Mouse (Mus musculus): ENCODE measurements around the gene Cd53.

Gene Cd53

DNA sequence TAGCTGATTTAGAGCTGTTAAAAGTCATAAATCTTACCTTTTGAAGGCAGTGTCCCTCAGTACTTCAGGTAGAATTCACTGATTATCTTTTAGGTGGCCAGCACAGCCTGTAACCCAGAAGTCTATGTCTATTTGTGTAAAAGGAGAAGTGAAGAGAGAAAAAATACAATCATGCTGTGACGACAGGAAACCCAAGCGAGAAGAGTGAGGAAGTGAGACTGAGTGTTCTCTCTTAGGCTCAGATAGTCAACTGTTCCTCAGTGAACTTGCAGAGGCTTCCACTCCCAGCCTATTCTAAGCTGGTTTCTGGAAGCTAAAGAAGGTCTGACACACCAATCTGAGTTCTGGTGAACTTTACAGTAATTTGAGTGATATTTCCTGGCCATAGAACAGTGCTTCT, at the start of gene Cd53:
Gene Cd53 (minus strand): TSS at position 220 of the 400 bp plus-strand sequence.
- in situ Hi-C loops (cut with MboI): no loop called here

- in situ Hi-C loops (cut with MboI): no loop called here
Observed at GRCm38 (mm10) chr3:106832107-106832506, 42.2 kb upstream of the Cd53 start.

- in situ Hi-C loops (cut with MboI): no loop called here
Observed at GRCm38 (mm10) chr3:106826187-106826586, 36.2 kb upstream of the Cd53 start, which contains the start of gene Olfr266. Gene Olfr266 (minus strand): TSS chr3:106826287.

DNA sequence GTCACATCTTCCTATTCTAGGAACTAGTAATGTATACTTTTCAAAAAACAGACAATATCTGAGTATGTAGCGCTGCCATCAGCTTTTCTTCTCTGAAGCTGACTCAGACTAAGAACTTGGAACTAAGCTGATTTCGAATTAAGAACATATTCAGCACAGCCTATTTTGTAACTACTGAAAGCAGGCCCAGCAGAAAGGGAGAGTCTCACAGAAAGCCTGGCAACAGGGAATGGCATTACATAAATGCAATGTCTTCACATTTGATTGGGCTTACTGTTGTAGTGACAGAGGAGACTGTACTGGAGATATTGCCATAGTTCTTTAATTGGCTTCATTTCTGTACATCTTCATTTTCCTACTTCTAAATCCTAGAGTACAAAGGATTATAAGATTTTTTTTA, 27.7 kb upstream of the Cd53 start:
- in situ Hi-C loops (cut with MboI): no loop called here

DNA sequence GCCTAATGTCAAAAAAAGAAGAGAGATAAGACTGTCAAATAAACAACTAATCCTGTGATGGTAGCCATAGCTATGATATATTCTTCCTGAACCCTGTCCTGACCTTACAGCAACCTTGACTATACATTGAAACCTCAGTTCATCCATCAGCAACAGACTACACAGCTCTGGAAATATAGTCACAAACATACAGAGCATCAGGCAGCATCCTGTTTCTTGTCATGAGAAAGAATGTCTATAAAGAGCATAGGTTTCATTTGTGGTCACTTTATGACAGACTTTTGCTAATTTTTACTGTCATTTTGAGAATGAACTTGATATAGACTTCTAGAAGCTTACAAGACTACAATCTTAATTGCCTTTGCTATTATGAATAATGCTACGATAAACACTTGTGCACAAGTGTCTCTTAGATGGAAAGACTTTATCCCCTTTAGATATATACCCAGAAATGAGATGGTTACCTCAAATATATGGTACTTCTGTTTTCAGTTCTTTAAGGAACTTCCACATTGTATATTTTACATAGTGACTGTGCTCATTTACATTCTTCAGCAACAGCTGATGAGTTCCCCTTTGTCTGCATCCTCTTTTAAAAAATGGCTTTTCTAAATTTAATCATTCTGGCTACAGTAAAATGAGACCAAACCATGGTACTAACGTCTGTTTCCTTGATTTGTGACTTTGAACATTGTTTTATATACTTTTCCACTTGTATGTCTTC, 19.2 kb upstream of the Cd53 start:
- in situ Hi-C loops (cut with MboI): no loop called here

DNA sequence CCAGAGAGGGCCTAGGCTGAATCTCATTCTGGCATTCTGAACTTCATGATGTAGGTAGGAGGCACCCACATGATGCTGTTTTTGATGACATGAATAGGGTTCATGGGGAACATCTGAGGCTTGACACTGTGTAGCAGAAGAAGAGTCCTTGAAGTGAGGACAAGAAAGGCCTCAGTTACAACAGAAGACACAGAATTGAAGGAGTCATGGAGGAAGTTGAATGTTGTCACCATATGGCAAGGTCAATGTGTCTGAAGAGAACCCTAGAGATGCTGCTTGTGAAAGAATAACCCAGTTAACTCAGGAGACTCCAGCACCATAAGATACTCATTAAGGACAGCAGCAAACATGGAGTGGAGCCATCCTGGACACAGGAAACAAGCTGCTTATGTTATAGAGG, 8.1 kb upstream of the Cd53 start:
- in situ Hi-C loops (cut with MboI): no loop called here

DNA sequence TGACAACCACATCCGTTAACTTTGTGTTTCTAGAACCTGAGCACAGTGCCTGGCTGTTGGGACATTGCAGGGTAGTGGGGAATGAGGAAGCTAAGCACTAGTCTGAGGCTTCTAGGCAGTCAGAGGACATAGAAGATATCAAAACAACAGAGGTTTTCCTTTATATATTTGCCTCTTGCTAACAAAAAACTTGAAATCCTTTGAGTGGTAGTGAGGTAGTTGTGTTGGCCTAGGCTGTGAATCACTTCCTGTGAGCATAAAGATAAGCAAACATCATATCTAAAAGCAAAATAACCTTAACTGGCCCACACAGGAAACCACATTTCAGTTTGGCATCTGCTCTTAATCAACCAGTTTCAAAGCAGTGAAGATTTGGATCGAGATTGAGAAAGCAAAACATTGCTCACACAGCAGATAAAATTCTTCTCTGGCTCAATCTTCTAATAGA, 1.5 kb downstream of the Cd53 start:
- in situ Hi-C loops (cut with MboI): no loop called here

GRCm38 (mm10) chr3:106787972-106788371, 2.0 kb downstream of the Cd53 start:
- in situ Hi-C loops (cut with MboI): no loop called here

DNA sequence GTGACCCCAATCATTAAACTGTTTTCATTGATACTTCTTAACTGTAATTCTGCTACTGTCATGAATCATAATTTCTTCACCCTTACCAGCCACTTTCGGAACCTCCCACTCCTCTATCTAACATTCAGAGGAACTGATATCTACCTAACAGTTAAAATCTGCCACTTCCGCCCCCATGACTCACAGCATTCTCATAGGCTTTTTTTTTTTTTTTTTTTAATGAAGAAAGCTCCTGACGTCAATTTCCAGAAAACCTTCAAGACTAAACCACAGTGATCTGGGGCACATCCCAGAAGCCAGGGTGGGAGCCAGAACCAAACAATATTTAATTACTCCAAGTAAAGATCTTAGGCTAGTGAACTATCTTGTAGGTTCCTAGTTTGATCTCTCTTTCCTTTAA, 4.8 kb downstream of the Cd53 start:
- in situ Hi-C loops (cut with MboI): no loop called here

DNA sequence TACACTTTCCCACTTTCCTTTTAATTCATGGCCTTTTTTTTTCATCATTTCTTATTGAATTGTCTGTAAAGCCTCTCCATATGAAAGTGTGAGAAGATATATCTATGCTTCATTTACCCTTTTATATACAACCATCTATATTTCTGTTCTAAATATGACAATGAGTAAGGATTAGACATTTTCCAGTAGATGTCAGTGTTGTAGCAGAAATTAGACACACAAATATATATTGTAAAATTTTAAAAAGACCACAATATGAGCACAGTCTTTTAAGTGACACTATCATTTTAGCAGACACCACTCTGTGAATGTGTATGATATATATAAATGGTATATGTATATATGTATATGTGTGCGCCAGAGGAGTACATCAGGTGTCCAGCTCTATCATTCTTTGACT, 18.1 kb downstream of the Cd53 start:
- in situ Hi-C loops (cut with MboI): no loop called here

DNA sequence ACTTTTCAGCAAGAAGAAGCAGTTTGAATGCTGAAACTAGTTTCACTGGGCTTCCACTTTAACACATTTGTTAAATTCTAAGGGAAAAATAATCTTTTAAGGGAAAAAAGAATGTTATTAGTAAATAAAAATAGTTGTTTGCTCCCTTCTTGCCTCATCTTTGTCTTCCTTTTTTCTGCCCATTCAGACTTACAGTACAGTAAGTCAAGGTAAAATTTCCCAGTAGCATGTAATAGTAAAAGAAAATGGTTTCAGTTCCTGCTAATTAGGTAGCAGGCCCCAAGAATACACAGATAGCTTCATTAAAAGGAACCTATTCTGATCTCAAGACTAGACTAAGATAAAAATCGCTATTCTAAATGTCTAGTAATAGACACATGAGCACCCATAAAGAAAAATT, 34.1 kb downstream of the Cd53 start:
- in situ Hi-C loops (cut with MboI): no loop called here

DNA sequence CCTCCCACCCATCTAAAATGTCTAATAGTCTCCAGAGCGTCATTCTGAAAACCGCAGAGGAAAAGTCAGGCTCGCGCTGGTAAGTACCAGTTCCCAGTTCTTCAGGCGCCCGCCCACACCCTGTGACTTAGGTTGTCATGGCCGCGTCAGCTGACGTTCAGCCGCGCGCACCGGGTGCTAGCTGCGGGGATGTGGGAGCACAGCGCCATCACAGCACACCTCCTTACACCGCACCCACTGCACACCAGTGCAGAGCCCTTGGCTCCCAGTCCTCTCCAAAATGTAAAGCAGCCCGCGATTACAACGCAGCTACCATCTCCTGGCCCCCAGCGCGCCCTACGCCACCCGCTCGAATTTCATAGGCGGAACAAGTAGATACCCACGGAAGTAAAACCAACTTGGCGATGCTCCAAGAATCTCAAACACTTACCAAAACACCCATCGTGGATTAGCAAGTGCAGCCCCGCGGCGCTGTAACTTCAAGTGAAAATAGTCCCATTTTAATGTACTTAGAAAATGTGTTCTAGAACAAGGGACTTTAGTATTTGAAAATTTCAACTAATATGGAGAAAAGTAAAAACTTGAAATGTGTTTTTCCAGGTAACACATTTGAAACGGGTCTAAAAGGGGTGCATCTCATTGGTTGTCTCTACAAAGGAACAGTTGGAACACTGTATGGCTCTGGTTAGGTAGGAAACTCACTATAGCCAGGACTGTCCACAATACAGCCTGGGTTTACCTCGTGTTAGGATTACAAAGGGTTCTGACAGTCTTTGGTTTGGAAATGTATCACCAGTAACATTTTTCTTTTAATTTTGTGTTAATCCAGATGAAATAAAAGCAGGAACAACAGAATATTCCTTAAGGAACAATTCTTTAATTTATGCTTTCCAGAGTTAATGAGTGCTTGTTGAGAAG, 67.7 kb downstream of the Cd53 start:
- in situ Hi-C loops (cut with MboI): no loop called here

GRCm38 (mm10) chr3:106721397-106722027, 68.4 kb downstream of the Cd53 start:
- in situ Hi-C loops (cut with MboI): no loop called here
